Mouse (Mus musculus): ENCODE results near the gene Vangl2. TPM values are rescaled to one million over a fixed set of nuclear protein-coding genes. Genes with fewer than 3 reads are reported as not detected.

Gene Vangl2
- polyA plus RNA-seq, 1 experiment from 2014 or later: 0.66 TPM

DNA sequence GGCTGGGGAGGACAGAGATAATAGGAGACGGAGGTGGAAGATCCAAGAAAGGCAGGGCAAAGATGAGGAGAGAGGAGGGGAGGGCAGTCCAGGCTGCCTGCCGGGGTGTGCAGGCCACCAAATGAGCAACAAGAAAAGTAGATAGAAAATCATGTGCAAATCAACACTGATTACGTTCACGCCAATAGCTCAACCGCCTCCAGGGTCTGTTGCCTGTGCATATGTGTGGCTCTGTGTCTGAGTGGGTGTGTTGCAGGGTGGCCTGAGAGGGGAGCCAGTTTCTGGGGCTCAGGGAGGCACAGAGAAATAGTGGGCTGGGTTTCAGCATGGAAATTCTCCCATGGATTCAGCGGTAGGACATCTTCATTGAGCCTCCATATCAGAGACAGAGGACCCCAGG, 30.1 kb upstream of the Vangl2 start:
- no peak for ATAC-seq (ENCODE audit: insufficient read depth)
- 61% methylated on average over 6 of the region's 6 CpGs for WGBS (ENCODE audit: insufficient replicate concordance)
- Histone ChIP-seq H3K9ac (no peak overlapping the region), H3K36me3 (replicated peaks) (no peaks in the 10 kb centered on the region), H3K27ac (replicated peaks) (no peak overlapping the region), H3K4me3 (replicated peaks) (no peak overlapping the region), H3K4me2 (no peak overlapping the region), H3K27me3 (peaks cover 41% of the 10 kb centered on the region), H3K9me3 (replicated peaks) (no peaks in the 10 kb centered on the region), H3K4me1 (replicated peaks) (peaks cover 4% of the 10 kb centered on the region; the same call in 1 of the 2 replicates)

- Histone ChIP-seq H3K9me3 (replicated peaks) (no peaks in the 10 kb centered on the region), H3K4me1 (replicated peaks) (peaks cover 4% of the 10 kb centered on the region; the same call in 1 of the 2 replicates), H3K36me3 (replicated peaks) (no peaks in the 10 kb centered on the region), H3K4me3 (replicated peaks) (no peak within 1 kb of the TSS), H3K27me3 (peaks cover 49% of the 10 kb centered on the region), H3K9ac (no peak within 1 kb of the TSS), H3K4me2 (no peak within 1 kb of the TSS), H3K27ac (replicated peaks) (no peak within 1 kb of the TSS)
- 34% methylated on average over 2 of the region's 2 CpGs for WGBS (ENCODE audit: insufficient replicate concordance)
- no peak for ATAC-seq (ENCODE audit: insufficient read depth)
These were observed 29.3 kb upstream of the Vangl2 start, which contains the start of gene Nhlh1 for GRCm38 (mm10) chr1:172057491-172057921. Nhlh1 (minus strand) TSS chr1:172057573.

GRCm38 (mm10) chr1:172056251-172056650, 28.0 kb upstream of the Vangl2 start:
- no peaks in the 10 kb centered on the region for H3K9me3 ChIP-seq (replicated peaks)
- no peak overlapping the region for H3K4me3 ChIP-seq (replicated peaks)
- H3K9ac ChIP-seq: no peak overlapping the region
- no peak for ATAC-seq (ENCODE audit: insufficient read depth)
- no peak overlapping the region for H3K27ac ChIP-seq (replicated peaks)
- peaks cover 4% of the 10 kb centered on the region; the same call in 1 of the 2 replicates for H3K4me1 ChIP-seq (replicated peaks)
- H3K4me2 ChIP-seq: no peak overlapping the region
- 54% methylated on average over 4 of the region's 4 CpGs for WGBS (ENCODE audit: insufficient replicate concordance)
- no peaks in the 10 kb centered on the region for H3K36me3 ChIP-seq (replicated peaks)
- H3K27me3 ChIP-seq: peaks cover 60% of the 10 kb centered on the region

GRCm38 (mm10) chr1:172053541-172054440, 25.5 kb upstream of the Vangl2 start:
- Histone ChIP-seq H3K27ac (replicated peaks) (no peak overlapping the region), H3K4me2 (peak overlapping the region; percentile 41), H3K36me3 (replicated peaks) (no peaks in the 10 kb centered on the region), H3K27me3 (peaks cover 67% of the 10 kb centered on the region), H3K4me1 (replicated peaks) (peaks cover 4% of the 10 kb centered on the region; the same call in 1 of the 2 replicates), H3K9ac (no peak overlapping the region), H3K9me3 (replicated peaks) (no peaks in the 10 kb centered on the region), H3K4me3 (replicated peaks) (0 out of 2 replicates have a peak overlapping the region, but pooled peaks have one; percentile 7)
- no peak for ATAC-seq (ENCODE audit: insufficient read depth)
- WGBS (ENCODE audit: insufficient replicate concordance): 6% methylated on average over 42 of the region's 42 CpGs

DNA sequence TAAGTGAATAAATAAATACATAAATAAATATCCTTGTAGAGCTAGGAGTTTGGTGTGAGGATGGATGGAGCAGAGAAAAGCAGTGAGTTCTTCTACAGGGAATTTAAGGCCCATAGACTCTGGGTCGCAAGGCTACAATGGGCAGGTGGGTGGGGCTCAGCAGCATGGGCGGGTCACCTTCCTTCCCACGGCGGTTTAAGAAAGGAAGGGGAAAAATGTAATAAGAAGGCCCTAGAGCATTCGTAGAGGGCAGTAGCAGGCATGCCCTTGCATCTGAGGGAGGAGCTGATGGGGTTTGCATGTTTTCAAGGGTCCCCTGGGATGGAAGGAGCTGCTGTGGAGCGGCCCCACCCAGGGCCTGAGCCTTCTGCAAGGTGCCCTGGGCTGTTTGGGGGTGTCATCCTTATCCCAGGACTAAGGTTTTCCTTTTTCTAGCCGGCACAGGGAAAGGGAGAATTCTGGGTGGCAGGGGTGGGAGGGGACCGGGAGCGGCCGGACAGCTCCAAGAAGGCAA, 24.6 kb upstream of the Vangl2 start:
- H3K4me3 ChIP-seq (replicated peaks): no peak overlapping the region
- peaks cover 67% of the 10 kb centered on the region for H3K27me3 ChIP-seq
- H3K9me3 ChIP-seq (replicated peaks): no peaks in the 10 kb centered on the region
- no peak overlapping the region for H3K4me2 ChIP-seq
- H3K9ac ChIP-seq: no peak overlapping the region
- no peak overlapping the region for H3K27ac ChIP-seq (replicated peaks)
- H3K36me3 ChIP-seq (replicated peaks): no peaks in the 10 kb centered on the region
- peaks cover 4% of the 10 kb centered on the region; the same call in 1 of the 2 replicates for H3K4me1 ChIP-seq (replicated peaks)
- 13% methylated on average over 10 of the region's 10 CpGs for WGBS (ENCODE audit: insufficient replicate concordance)
- no peak for ATAC-seq (ENCODE audit: insufficient read depth)

DNA sequence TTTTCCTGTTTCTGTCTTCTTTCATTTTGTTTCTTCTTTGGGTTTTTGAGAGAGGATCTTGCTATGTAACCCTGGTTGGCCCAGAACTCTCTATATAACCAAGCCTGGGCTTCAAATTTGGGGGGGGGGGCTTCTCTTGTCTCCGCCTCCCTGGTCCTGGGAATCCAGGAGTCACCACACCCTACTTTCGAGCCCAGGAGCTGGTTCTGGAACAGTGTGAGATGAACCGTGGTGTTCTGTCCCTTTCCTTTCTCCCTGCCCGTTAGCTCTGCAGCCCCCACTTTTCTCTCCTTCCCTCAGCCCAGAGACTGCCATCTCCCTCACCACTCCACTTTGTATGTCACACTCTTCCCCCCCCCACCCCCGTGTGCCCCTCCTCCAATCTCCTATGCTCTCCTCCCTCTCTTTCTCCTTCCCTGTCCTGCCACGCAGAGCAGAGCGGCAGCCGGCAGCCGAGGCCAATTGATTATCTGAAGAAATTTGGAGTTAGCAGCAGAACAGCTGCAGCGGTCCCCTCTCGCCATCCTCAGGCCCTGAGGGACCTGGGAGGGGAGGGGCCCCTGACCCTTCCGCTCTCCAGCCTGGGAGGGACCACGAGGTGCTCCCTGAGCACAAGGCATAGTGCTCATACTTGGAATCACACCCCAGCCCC, 21.0 kb upstream of the Vangl2 start:
- Histone ChIP-seq H3K4me3 (replicated peaks) (no peak overlapping the region), H3K9me3 (replicated peaks) (no peaks in the 10 kb centered on the region), H3K9ac (no peak overlapping the region), H3K27ac (replicated peaks) (no peak overlapping the region), H3K36me3 (replicated peaks) (no peaks in the 10 kb centered on the region), H3K4me1 (replicated peaks) (peaks cover 4% of the 10 kb centered on the region; the same call in 1 of the 2 replicates), H3K4me2 (no peak overlapping the region), H3K27me3 (peaks cover 39% of the 10 kb centered on the region)
- WGBS (ENCODE audit: insufficient replicate concordance): 44% methylated on average over 13 of the region's 13 CpGs
- ATAC-seq (ENCODE audit: insufficient read depth): no peak

- 12% methylated on average over 6 of the region's 6 CpGs for WGBS (ENCODE audit: insufficient replicate concordance)
- Histone ChIP-seq H3K27me3 (peaks cover 30% of the 10 kb centered on the region), H3K36me3 (replicated peaks) (no peaks in the 10 kb centered on the region), H3K9ac (no peak overlapping the region), H3K4me2 (no peak overlapping the region), H3K4me3 (replicated peaks) (no peak overlapping the region), H3K27ac (replicated peaks) (no peak overlapping the region), H3K9me3 (replicated peaks) (no peaks in the 10 kb centered on the region), H3K4me1 (replicated peaks) (no peaks in the 10 kb centered on the region)
- no peak for ATAC-seq (ENCODE audit: insufficient read depth)
These were observed 20.0 kb upstream of the Vangl2 start for GRCm38 (mm10) chr1:172048241-172048734.

DNA sequence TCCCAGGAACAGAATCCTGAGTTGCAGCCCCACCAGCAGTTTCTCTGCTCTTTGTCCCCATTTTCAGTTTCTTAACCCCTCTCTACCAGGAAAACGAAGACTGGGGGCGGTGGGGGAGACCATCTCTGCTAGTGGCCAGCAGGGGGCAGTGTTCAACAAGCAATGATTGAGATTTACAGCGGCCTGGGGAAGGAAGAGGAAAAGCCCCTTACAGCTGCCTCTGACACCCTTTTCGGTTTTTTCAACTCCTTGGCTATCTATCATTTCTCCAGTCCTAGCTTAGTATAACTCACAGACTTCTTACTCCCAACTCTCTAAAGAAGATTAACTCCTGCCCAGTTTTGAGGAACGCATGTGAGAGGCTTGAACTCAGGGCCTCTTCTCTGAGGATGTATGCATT, 18.7 kb upstream of the Vangl2 start:
- 9% methylated on average over 5 of the region's 5 CpGs for WGBS (ENCODE audit: insufficient replicate concordance)
- peak; percentile 25; the same call in 1 of the 2 replicates for ATAC-seq (ENCODE audit: insufficient read depth)

GRCm38 (mm10) chr1:172046410-172046809, 18.2 kb upstream of the Vangl2 start:
- 56% methylated on average over 8 of the region's 8 CpGs for WGBS (ENCODE audit: insufficient replicate concordance)
- H3K9me3 ChIP-seq (replicated peaks): no peaks in the 10 kb centered on the region
- no peak overlapping the region for H3K9ac ChIP-seq
- ATAC-seq (ENCODE audit: insufficient read depth): no peak
- H3K4me2 ChIP-seq: no peak overlapping the region
- no peaks in the 10 kb centered on the region for H3K36me3 ChIP-seq (replicated peaks)
- peaks cover 11% of the 10 kb centered on the region for H3K27me3 ChIP-seq
- no peak overlapping the region for H3K4me3 ChIP-seq (replicated peaks)
- H3K4me1 ChIP-seq (replicated peaks): no peaks in the 10 kb centered on the region
- H3K27ac ChIP-seq (replicated peaks): no peak overlapping the region

More for the DNA sequence above, 18.7 kb upstream of the Vangl2 start:
- no peak overlapping the region for H3K27ac ChIP-seq (replicated peaks)
- H3K9ac ChIP-seq: no peak overlapping the region
- H3K9me3 ChIP-seq (replicated peaks): no peaks in the 10 kb centered on the region
- H3K4me2 ChIP-seq: no peak overlapping the region
- H3K27me3 ChIP-seq: peaks cover 16% of the 10 kb centered on the region
- H3K4me3 ChIP-seq (replicated peaks): no peak overlapping the region
- H3K4me1 ChIP-seq (replicated peaks): no peaks in the 10 kb centered on the region
- H3K36me3 ChIP-seq (replicated peaks): no peaks in the 10 kb centered on the region

DNA sequence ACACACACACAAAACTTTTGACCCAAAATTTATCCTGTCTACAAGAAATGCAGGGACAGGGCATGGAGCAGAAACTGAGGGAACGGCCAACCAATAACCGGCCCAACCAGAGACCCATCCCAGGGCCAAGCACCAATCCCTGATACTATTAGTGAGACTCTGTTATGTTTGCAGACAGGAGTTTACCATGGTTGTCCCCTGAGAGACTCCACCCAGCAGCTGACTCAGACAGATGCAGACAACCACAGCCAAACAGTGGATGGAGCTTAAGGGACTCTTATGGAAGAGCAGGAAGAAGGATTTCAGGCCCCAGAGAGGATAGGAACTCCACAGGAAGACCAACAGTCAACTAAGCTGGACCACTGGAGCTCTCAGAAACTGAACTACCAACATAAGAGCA, 1.7 kb upstream of the Vangl2 start:
- Histone ChIP-seq H3K27me3 (peaks cover 13% of the 10 kb centered on the region), H3K4me2 (no peak overlapping the region), H3K9me3 (replicated peaks) (no peaks in the 10 kb centered on the region), H3K36me3 (replicated peaks) (no peaks in the 10 kb centered on the region), H3K4me3 (replicated peaks) (no peak overlapping the region), H3K9ac (no peak overlapping the region), H3K27ac (replicated peaks) (no peak overlapping the region), H3K4me1 (replicated peaks) (peaks cover 7% of the 10 kb centered on the region)
- 80% methylated on average over 2 of the region's 2 CpGs for WGBS (ENCODE audit: insufficient replicate concordance)
- no peak for ATAC-seq (ENCODE audit: insufficient read depth)

DNA sequence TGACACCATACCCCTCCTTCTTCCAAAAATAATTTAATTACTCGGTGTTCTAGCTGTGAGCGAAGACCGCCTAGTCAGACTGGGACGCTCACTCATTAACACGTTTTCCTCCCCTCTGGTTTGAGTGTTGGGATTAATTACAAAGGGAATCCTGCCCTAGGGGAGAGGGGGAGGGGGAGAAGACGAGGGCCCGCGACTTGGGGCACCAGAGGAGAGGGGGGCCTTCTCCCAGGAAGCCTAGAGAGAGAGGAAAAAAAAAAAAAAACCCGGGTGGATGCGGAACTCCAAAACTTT, 488 bp downstream of the Vangl2 start:
- Histone ChIP-seq H3K4me1 (replicated peaks) (peaks cover 7% of the 10 kb centered on the region), H3K36me3 (replicated peaks) (no peaks in the 10 kb centered on the region), H3K9ac (no peak overlapping the region), H3K4me2 (peak overlapping the region; percentile 77; the same call in 1 of the 2 replicates), H3K9me3 (replicated peaks) (no peaks in the 10 kb centered on the region), H3K27me3 (peaks cover 13% of the 10 kb centered on the region), H3K27ac (replicated peaks) (no peak overlapping the region), H3K4me3 (replicated peaks) (no peak overlapping the region)
- 33% methylated on average over 10 of the region's 10 CpGs for WGBS (ENCODE audit: insufficient replicate concordance)
- no peak for ATAC-seq (ENCODE audit: insufficient read depth)
